Mouse (Mus musculus) C2C12 (cell line): ENCODE measurements around the gene Lmcd1. TPM values are rescaled to one million over a fixed set of nuclear protein-coding genes. Genes with fewer than 3 reads are reported as not detected.

Experiments used
- H3K27me3 ChIP-seq: one replicate; pipeline ENCODE4 v1.6.1; 2011; ENCODE audit not compliant: control insufficient read depth, insufficient read depth, insufficient read length
- H3K36me3 ChIP-seq: one replicate; pipeline ENCODE4 v1.6.1; 2011; ENCODE audit not compliant: control insufficient read depth, insufficient read depth
- H3K4me3 ChIP-seq: one replicate; pipeline ENCODE4 v1.5.1; 2011; ENCODE audit warnings: mild to moderate bottlenecking, control low read depth; ENCODE audit not compliant: poor library complexity, insufficient read depth, severe bottlenecking
- H3K79me2 ChIP-seq: one replicate; pipeline ENCODE4 v1.6.1; 2011; ENCODE audit not compliant: control insufficient read depth, insufficient read depth
- H3K79me3 ChIP-seq: one replicate; pipeline ENCODE4 v1.6.1; 2011; ENCODE audit warnings: low read depth, control low read depth
- H3ac ChIP-seq: one replicate; pipeline ENCODE3; 2011; ENCODE audit warnings: low read depth; ENCODE audit not compliant: control insufficient read depth, insufficient read length
- CEBPB ChIP-seq: IDR thresholded peaks from one replicate; pipeline ENCODE4 v1.6.1; 2011; ENCODE audit warnings: low read depth, mild to moderate bottlenecking, control low read depth, moderate library complexity
- CTCF ChIP-seq: IDR thresholded peaks from one replicate; pipeline ENCODE4 v1.5.1; 2011; ENCODE audit not compliant: control insufficient read depth, insufficient read depth, insufficient read length
- FOSL1 ChIP-seq: IDR thresholded peaks from one replicate; pipeline ENCODE4 v1.8.0; 2011; ENCODE audit warnings: mild to moderate bottlenecking, low read length; ENCODE audit not compliant: poor library complexity, insufficient read depth, severe bottlenecking
- MAX ChIP-seq: IDR thresholded peaks from one replicate; pipeline ENCODE4 v1.6.1; 2011; ENCODE audit warnings: mild to moderate bottlenecking, control low read depth
- MYOD1 ChIP-seq: IDR thresholded peaks from one replicate; pipeline ENCODE4 v1.6.1; 2011; ENCODE audit warnings: low read depth; ENCODE audit not compliant: control insufficient read depth, insufficient read length
- MYOG ChIP-seq: IDR thresholded peaks from one replicate; pipeline ENCODE4 v1.6.1; 2011; ENCODE audit not compliant: control insufficient read depth, insufficient read length; ENCODE audit errors: extremely low read depth
- USF1 ChIP-seq: IDR thresholded peaks from one replicate; pipeline ENCODE4 v1.6.1; 2011; ENCODE audit warnings: low read depth, mild to moderate bottlenecking, control low read depth, moderate library complexity
- polyA plus RNA-seq: library from polyadenylated mRNA; unstranded; fragments of >200 nt; fragmentation: generic; extraction: Trizol; gene quantifications from one replicate; pipeline ENCODE4 v1.2.1, GENCODE M21; 2012; ENCODE audit warnings: missing spikeins

Lmcd1 gene
- polyA plus RNA-seq, 1 experiment = 1.8 TPM

DNA sequence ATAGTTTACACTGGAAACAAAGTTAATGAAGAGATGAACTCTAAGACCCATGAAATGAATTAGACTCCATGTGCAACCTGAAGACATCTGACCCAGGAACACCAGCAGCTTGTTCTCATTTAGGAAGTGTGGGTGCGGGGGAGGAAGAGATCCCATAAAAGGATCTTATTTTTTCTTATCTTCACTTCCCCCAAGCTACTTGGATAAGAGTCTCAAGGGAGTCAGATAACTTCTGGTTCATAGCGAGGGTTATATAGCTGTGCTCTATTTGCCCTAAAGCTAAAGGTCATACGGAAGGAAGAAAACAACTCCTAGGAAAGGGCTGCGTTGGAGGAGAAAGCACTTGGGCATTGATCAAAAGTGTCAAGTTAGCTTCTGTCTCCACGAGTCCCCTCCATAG lies 19.8 kb downstream of the Lmcd1 start:
- Histone ChIP-seq H3K36me3 (no peaks in the 10 kb centered on the region), H3K27me3 (no peaks in the 10 kb centered on the region), H3ac (no peak overlapping the region), H3K4me3 (no peak overlapping the region), H3K79me2 (no peaks in the 10 kb centered on the region), H3K79me3 (no peaks in the 10 kb centered on the region)
- no peak for TF ChIP-seq MAX
- TF ChIP-seq CTCF = no peak
- TF ChIP-seq MYOD1 = no peak
- no peak for TF ChIP-seq USF1
- no peak for TF ChIP-seq MYOG
- TF ChIP-seq CEBPB = no peak

DNA sequence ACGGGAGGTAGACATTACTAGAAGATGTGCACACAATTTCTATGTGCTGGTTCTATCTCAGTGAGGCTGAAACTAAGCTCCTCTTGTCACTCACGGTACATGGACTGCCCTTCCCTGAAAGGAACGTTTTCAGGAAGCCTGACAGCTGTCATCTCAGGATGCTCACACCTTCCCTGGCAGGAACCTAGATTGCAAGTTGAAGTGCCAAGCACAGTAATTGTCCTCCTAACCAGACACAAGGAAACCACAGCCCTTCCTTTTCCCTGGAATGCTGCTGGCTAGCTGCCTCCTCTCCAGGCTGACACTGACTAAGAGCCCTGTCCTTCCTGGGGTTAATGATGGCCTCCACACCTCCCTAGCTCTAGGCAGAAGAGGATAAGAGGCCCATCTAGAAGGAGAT lies 21.7 kb downstream of the Lmcd1 start:
- no peaks in the 10 kb centered on the region for H3K27me3 ChIP-seq
- no peaks in the 10 kb centered on the region for H3K36me3 ChIP-seq
- H3K79me3 ChIP-seq = no peaks in the 10 kb centered on the region
- H3K79me2 ChIP-seq = no peaks in the 10 kb centered on the region
- H3K4me3 ChIP-seq = no peak overlapping the region
- TF ChIP-seq MYOD1 (no peak), MAX (no peak), CTCF (no peak), USF1 (no peak), CEBPB (no peak), FOSL1 (no peak), MYOG (no peak)
- no peak overlapping the region for H3ac ChIP-seq

DNA sequence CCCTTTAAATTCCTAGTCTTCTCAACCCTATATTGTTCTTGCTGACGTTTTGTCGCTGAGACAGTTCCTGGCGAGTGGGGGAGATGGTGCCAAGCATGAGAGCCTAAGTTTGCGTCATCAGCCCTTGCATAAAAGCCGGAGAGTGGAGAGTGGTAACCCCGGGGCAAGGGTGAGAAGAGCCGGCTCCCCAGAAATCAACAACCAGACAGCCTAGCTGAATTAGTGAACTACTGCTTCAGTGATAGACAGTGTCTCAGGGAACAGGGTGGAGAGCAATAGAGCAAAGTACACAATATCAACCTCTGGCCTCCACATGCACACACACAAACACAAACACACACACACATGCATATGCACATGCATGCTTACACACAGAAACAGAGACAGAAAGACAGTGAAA lies 26.6 kb downstream of the Lmcd1 start:
- no peak for TF ChIP-seq CEBPB
- no peak for TF ChIP-seq MYOG
- TF ChIP-seq CTCF = no peak
- TF ChIP-seq MYOD1 = no peak
- TF ChIP-seq FOSL1 = no peak
- no peak for TF ChIP-seq MAX
- Histone ChIP-seq H3K36me3 (no peaks in the 10 kb centered on the region), H3K27me3 (no peaks in the 10 kb centered on the region), H3K79me3 (no peaks in the 10 kb centered on the region), H3ac (no peak overlapping the region), H3K4me3 (no peak overlapping the region), H3K79me2 (no peaks in the 10 kb centered on the region)

DNA sequence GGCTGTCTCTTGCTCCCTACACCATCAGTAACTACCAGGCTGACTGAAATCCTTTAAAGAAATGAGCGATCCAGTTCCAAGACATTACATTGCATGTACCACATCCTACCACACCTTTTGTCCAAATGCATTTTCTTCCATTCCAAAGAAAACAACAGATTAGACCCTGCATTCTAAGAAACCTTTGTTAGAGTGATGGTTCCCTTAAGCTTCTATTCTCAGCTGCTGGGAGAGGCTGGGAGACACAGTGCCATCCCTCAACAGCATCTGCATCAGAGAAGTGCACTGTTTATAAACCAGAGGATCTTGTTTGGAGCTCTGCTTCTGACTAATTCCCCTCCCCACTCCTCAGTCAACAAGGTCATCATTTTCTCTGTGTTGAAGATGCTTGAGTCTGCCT lies 27.1 kb downstream of the Lmcd1 start:
- no peaks in the 10 kb centered on the region for H3K79me2 ChIP-seq
- H3K79me3 ChIP-seq = no peaks in the 10 kb centered on the region
- H3K36me3 ChIP-seq = no peaks in the 10 kb centered on the region
- H3K4me3 ChIP-seq = no peak overlapping the region
- no peak for TF ChIP-seq CTCF
- no peak for TF ChIP-seq USF1
- TF ChIP-seq MAX = no peak
- TF ChIP-seq MYOG = no peak
- no peak for TF ChIP-seq FOSL1
- no peak for TF ChIP-seq CEBPB
- no peak for TF ChIP-seq MYOD1
- H3ac ChIP-seq = no peak overlapping the region
- H3K27me3 ChIP-seq = no peaks in the 10 kb centered on the region

DNA sequence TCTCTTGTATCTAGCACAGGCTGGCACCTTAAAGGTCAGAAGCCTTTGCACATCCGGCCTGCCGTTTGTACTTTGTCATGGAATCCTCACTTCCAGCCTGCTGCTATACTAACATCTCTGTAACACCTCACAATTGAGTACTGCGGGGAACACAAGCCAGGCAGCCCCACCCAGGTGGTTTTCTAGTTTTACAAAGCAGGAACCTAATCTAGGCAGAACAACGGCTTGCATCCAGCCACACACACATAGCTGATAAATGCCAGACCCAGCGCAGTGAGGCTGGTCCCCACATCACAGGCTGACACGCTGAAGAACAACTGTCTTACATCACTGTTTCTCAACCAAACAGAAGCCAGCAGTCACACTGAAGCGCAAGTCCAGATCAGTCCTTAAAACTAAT lies 28.7 kb downstream of the Lmcd1 start:
- Histone ChIP-seq H3K79me2 (no peaks in the 10 kb centered on the region), H3ac (no peak overlapping the region), H3K79me3 (no peaks in the 10 kb centered on the region), H3K4me3 (no peak overlapping the region), H3K36me3 (no peaks in the 10 kb centered on the region), H3K27me3 (no peaks in the 10 kb centered on the region)
- TF ChIP-seq CTCF (no peak), MAX (no peak), FOSL1 (no peak), CEBPB (no peak)

DNA sequence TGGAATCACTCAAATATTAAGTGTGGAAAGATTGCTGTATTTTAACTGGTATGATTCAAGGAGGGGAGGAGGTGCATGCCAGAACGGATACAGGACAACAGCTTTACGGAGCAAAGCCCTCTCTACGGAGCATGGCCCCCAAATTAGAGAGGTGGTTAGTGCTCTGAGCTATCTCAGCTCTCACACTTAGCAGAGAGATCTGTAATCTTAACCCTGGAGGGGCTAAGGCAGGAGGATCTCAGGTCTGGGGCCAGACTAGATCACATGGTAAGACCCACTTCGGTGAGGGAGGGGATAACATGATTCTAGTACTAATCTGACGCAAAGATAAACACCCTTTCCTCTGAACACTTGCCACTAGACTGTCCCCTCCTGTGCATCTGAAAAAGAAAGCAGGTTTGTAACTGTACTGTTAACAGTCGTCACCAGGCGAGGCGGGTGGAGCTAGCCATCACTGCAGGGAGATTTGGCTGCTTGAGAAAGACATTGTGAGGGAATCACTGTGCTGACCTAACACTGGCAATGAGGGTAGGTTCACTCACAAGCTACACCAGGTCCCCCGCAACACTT lies 29.3 kb downstream of the Lmcd1 start:
- Histone ChIP-seq H3K4me3 (no peak overlapping the region), H3K36me3 (no peaks in the 10 kb centered on the region), H3K27me3 (no peaks in the 10 kb centered on the region), H3K79me3 (no peaks in the 10 kb centered on the region), H3ac (no peak overlapping the region), H3K79me2 (no peaks in the 10 kb centered on the region)
- TF ChIP-seq CTCF (no peak), FOSL1 (no peak), USF1 (no peak), MAX (no peak), CEBPB (no peak), MYOD1 (no peak), MYOG (no peak)
